Mouse (Mus musculus) forebrain, embryonic 16.5 days (tissue): ENCODE data around the gene Soga3. TPM values are rescaled to one million over a fixed set of nuclear protein-coding genes. Genes with fewer than 3 reads are reported as not detected.
A peak's percentile ranks its signal among the peaks of the same experiment; 100 is the strongest.

Source experiments
- ATAC-seq: fragments of 200-750 bp; cut with Nextera tagmentation; 2 replicates; pipeline ENCODE4 v1.8.0; 2017; ENCODE audit warnings: mild to moderate bottlenecking, moderate library complexity
- H3K27ac ChIP-seq: fragments of 300-500 bp; sonication (generic); 2 replicates; pipeline ENCODE4 v1.5.1; 2014; ENCODE audit warnings: low read length, control low read depth
- H3K27me3 ChIP-seq: fragments of 300-500 bp; sonication (generic); replicated peaks from 2 replicates; pipeline ENCODE4 v1.6.1; 2014; ENCODE audit warnings: low read length; ENCODE audit not compliant: control insufficient read depth, insufficient read depth
- H3K36me3 ChIP-seq: fragments of 300-500 bp; sonication (generic); 2 replicates; pipeline ENCODE4 v1.6.1; 2014; ENCODE audit not compliant: control insufficient read depth, insufficient read depth
- H3K4me1 ChIP-seq: fragments of 300-500 bp; sonication (generic); replicated peaks from 2 replicates; pipeline ENCODE4 v1.6.1; 2014; ENCODE audit warnings: low read length; ENCODE audit not compliant: control insufficient read depth, insufficient read depth
- H3K4me2 ChIP-seq: fragments of 300-500 bp; sonication (generic); 2 replicates; pipeline ENCODE4 v1.6.1; 2014; ENCODE audit warnings: mild to moderate bottlenecking, low read length, control low read depth
- H3K4me3 ChIP-seq: fragments of 300-500 bp; sonication (generic); replicated peaks from 2 replicates; pipeline ENCODE4 v1.5.1; 2014; ENCODE audit warnings: mild to moderate bottlenecking, low read length, control low read depth
- H3K9ac ChIP-seq: fragments of 300-500 bp; sonication (generic); replicated peaks from 2 replicates; pipeline ENCODE4 v1.6.1; 2014; ENCODE audit warnings: low read depth, low read length, control low read depth
- H3K9me3 ChIP-seq: fragments of 300-500 bp; sonication (generic); 2 replicates; pipeline ENCODE4 v1.6.1; 2016; ENCODE audit warnings: low read length; ENCODE audit not compliant: control insufficient read depth
- WGBS: fragments of 180-500 bp; shearing (Covaris S2); extraction: QIAGEN DNeasy Blood & Tissue Kit; methylation state at CpG from one replicate; pipeline ENCODE4 v1.1.7; 2014; 5-methylcytosine and 5-hydroxymethylcytosine counted together
- polyA plus RNA-seq: library from polyadenylated mRNA; unstranded; fragments of >200 nt; fragmentation: Nextera tagmentation; extraction: Ambion mirVana; gene quantifications from 2 replicates; pipeline ENCODE4 v1.2.1, GENCODE M21; 2015

The Soga3 gene
- polyA plus RNA-seq = 101 and 106 TPM in 2 replicates

DNA sequence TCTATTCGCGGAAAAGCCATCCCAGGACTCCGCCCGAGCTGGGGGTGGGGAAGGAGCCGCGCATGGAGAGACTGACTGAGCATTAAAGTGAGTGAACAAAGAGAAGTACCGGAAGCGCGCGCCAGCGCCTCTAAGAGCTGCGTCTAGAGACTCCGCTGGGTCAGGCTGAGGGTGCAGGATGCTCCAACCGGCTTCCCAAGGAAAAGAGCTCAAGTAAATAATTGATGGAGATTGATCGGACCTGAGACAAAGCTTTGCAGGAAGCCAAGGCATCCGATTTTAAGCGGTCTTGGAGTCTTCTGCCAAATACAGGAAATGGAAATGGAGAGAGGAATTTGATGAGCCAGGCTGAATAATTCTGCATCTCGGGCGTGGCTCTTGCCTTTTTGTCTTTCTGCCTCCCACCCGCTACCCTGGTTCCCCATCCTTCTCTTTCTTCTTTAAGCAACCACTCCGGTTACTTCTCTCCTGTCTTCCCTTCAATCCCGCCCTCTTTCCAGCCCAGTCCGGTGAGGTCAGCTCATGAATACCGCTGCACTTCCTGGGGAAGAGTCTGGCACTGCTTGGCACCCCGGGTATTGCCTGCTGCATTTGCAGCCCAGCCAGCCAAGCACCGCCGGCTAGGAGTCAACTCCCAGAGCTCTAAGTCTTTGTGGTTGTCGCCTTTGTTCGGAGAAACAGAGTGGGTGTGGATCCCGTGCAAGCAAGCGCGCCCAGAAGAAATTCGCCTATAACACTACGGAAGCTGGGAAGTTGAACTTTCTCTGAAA is at the start of gene Soga3:
TSS of gene Soga3 (plus strand) at position 274 of the 770 bp plus-strand sequence.
- ATAC-seq = peak; percentile 87
- no peaks in the 10 kb centered on the region for H3K27me3 ChIP-seq
- H3K4me2 ChIP-seq = peak within 1 kb of the TSS; percentile 96
- H3K36me3 ChIP-seq = no peaks in the 10 kb centered on the region
- under 1% methylated on average over 34 of the region's 34 CpGs for WGBS
- peak within 1 kb of the TSS; percentile 84 for H3K9ac ChIP-seq
- H3K27ac ChIP-seq = peak within 1 kb of the TSS; percentile 99
- H3K9me3 ChIP-seq = no peaks in the 10 kb centered on the region
- peak within 1 kb of the TSS; percentile 88 for H3K4me3 ChIP-seq
- H3K4me1 ChIP-seq = peaks cover 21% of the 10 kb centered on the region

DNA sequence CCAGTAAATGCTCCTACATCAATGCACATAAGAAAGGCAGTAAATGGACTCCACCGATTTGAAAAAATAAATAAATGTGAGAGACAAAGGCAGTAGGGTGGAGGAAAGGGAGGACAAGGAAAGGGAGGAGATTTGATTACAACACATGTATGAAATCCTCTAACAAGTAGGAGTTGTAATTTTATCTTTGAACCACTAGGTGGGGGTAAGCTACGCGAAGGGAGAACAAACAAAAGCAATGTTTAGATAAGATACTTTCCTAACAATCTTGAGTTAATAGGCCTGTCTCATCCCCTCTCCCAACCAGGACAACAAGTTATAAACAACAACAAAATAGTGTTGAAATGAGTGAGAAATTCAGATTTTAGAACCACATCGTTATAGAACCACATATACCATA is 36.7 kb upstream of the Soga3 start:
- Histone ChIP-seq H3K9ac (no peak overlapping the region), H3K4me2 (no peak overlapping the region), H3K36me3 (no peaks in the 10 kb centered on the region), H3K27ac (no peak overlapping the region), H3K27me3 (no peaks in the 10 kb centered on the region), H3K4me1 (no peaks in the 10 kb centered on the region), H3K9me3 (no peaks in the 10 kb centered on the region), H3K4me3 (no peak overlapping the region)
- 27% methylated on average over 4 of the region's 4 CpGs for WGBS
- ATAC-seq = peak; percentile 55

DNA sequence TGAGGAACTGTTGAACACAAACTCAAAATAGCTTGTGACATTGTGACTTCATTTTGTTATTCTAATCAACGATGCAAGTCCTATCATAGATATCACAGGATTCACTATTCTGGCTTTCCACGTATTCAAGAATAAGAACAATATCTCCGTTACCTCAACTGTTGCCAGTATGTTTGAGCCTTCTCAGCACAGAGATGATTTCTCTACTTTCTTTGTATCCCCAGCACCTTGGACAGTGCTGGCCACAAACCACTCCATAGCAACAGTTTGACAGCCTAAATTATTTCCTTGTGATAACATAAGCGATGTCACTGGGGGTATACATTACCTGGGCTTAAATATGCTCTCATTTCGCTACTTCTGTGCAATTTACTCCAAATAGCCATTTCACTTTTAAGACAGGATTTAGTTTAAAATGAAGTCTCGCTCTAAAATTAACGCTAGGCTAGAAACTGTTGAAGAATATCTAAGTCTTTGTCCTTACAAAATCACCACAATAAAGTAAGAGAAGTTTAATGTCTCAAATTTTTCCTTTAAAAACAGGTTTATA is 1.0 kb upstream of the Soga3 start:
- Histone ChIP-seq H3K4me2 (peak overlapping the region; percentile 60), H3K27me3 (no peaks in the 10 kb centered on the region), H3K9me3 (no peaks in the 10 kb centered on the region), H3K27ac (no peak overlapping the region), H3K36me3 (no peaks in the 10 kb centered on the region), H3K9ac (peak overlapping the region; percentile 46; the same call in 1 of the 2 replicates), H3K4me3 (peak overlapping the region; percentile 30), H3K4me1 (peaks cover 11% of the 10 kb centered on the region)
- 40% methylated on average over 7 of the region's 7 CpGs for WGBS
- ATAC-seq = no peak

DNA sequence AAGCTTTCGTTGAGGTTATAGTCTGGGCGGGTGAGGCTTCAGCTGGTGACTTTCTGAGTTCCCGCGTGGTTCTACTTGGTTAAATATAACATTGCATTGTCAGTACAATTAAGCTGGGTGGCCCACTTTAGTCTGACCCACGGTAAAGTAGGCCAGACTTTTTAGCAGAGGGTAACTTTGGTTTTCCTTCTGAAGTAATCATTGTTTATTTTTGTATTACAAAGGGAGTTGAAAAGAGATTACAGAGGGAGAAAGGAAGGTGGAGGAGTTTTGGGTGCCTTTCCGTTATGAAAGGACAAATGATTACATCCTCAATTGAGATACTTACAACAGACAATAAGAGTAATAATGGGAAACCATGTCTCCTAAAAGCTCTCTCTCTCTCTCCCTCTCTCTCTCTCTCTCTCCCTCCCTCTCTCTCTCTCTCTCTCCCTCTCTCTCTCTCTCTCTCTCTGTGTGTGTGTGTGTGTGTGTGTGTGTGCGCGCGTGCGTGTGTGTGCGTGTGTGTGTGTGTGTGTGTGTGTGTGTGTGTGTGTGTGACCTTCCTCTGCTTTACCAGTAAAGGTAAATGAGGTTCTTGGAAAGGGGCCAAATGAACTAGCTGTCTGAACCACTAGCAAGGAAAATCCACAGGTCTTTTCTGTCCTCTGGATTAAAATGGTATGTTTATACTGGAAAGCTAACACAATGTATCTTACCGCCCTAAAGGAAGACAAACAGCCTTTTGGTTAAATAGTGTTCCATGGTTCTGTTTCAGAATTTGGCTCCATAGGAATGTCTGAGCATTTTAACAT is 1.2 kb downstream of the Soga3 start:
- Histone ChIP-seq H3K9me3 (no peaks in the 10 kb centered on the region), H3K4me3 (peak overlapping the region; percentile 88), H3K4me1 (peaks cover 28% of the 10 kb centered on the region), H3K9ac (peak overlapping the region; percentile 84), H3K27ac (peak overlapping the region; percentile 99), H3K36me3 (0 out of 2 replicates have a peak, but pooled peaks cover 5% of the 10 kb centered on the region), H3K27me3 (no peaks in the 10 kb centered on the region), H3K4me2 (peak overlapping the region; percentile 96)
- 9% methylated on average over 12 of the region's 12 CpGs for WGBS
- ATAC-seq = no peak

DNA sequence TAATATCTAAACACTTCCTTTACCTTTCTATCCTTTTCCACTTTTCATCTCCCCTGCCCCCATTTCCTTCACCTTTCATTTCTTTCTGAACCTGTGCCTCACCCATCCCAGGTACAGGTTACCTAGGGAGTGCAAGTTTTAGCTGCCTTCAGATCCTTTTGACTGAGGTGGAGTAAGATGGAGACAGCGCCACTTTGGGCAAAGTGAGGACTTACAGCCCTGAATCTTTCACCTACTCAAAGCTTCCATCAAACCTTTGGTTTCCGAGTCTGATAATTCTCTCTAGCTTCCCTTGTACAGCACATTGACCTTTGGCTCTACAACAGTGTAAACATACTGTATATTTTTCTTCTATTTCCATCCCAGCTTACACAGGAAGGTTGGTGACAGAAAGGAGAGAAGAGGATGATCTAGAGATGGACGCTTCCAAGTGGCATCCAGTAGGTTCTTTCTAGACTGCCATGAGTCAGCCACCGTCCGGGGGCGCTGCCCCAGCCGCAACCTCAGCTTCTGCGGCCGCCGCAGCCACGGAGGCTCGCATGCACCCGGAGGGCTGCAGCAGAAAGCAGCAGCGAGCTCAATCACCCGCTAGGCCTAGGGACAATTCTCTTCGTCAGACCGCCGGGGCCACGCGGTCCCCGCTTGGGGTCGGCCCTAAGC is 2.7 kb downstream of the Soga3 start:
- peak overlapping the region; percentile 88 for H3K4me3 ChIP-seq
- H3K4me1 ChIP-seq = peaks cover 30% of the 10 kb centered on the region
- peaks cover 9% of the 10 kb centered on the region for H3K36me3 ChIP-seq
- H3K27ac ChIP-seq = peak overlapping the region; percentile 96
- under 1% methylated on average over 22 of the region's 22 CpGs for WGBS
- no peaks in the 10 kb centered on the region for H3K27me3 ChIP-seq
- H3K9ac ChIP-seq = peak overlapping the region; percentile 92
- H3K9me3 ChIP-seq = no peaks in the 10 kb centered on the region
- peak; percentile 16 for ATAC-seq
- H3K4me2 ChIP-seq = peak overlapping the region; percentile 96

DNA sequence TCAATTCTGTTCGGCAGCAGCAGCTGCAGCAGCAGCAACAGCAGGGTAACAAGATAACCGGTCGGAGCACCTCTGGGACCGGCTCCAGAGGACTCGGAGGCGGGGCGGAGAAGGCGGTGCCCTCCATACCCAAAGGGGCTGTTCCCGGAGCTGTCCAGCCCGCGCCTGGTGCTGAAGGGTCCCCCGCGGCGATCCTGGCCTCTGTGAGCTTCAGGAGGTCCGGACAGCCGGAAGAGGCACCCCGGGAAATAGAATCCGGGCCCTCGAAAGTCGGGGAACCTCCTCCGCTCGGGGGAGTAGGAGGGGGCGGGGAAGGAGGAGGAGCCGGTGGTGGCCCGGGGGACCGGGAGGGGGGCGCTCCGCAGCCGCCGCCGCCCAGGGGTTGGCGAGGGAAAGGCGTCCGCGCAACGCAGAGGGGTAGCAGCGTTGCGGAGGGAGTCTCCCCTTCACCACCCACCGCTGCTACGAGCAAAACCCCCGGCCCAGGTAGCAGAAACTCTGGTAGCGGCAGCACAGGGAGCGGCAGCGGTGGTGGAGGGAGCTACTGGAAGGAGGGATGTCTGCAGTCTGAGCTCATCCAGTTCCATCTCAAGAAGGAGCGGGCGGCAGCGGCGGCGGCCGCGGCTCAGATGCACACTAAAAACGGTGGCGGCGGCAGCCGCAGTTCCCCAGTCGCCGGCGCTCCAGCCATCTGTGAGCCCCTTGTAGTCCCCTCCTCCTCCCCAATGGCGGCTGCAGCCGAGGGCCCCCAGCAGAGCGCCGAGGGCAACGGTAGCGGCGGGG is 3.4 kb downstream of the Soga3 start:
- Histone ChIP-seq H3K27me3 (no peaks in the 10 kb centered on the region), H3K4me1 (peaks cover 30% of the 10 kb centered on the region), H3K9ac (peak overlapping the region; percentile 92), H3K4me2 (peak overlapping the region; percentile 96), H3K36me3 (peaks cover 9% of the 10 kb centered on the region), H3K4me3 (peak overlapping the region; percentile 88), H3K27ac (peak overlapping the region; percentile 96), H3K9me3 (no peaks in the 10 kb centered on the region)
- peak; percentile 76 for ATAC-seq
- under 1% methylated on average over 61 of the region's 65 CpGs for WGBS

DNA sequence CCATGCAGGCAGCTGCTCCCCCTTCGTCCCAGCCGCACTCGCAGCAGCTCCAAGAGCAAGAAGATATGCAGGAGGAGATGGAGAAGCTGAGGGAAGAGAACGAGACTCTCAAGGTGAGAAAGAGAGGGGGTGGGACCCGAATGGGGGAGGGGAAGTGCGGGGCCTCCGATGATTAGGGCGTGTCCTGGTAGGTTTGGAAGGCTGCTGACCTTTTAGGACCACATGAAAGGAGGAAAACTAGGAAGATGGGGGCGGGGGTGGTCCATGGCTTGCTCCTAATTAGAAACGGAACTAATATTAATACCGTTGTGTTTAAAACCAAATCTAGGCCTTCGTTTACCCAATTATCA is 4.0 kb downstream of the Soga3 start:
- Histone ChIP-seq H3K36me3 (peaks cover 11% of the 10 kb centered on the region), H3K4me2 (peak overlapping the region; percentile 96), H3K9me3 (no peaks in the 10 kb centered on the region), H3K9ac (peak overlapping the region; percentile 92), H3K4me3 (peak overlapping the region; percentile 88), H3K27ac (peak overlapping the region; percentile 96), H3K4me1 (peaks cover 29% of the 10 kb centered on the region), H3K27me3 (no peaks in the 10 kb centered on the region)
- no peak for ATAC-seq
- 3% methylated on average over 12 of the region's 12 CpGs for WGBS

DNA sequence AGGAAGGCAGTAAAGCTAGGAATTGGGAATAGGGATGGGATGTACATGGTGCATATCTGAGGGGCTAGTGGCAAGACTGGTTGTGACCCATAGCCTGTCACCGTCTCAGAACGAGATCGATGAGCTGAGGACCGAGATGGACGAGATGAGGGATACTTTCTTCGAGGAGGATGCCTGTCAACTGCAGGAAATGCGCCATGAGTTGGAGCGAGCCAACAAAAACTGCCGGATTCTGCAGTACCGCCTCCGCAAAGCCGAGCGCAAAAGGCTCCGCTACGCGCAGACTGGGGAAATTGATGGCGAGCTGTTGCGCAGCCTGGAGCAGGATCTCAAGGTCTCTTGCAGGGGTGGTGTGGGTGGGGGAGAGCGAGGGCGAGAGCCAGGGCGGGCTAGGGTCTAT is 4.4 kb downstream of the Soga3 start:
- Histone ChIP-seq H3K27ac (peak overlapping the region; percentile 96), H3K4me2 (peak overlapping the region; percentile 96), H3K36me3 (peaks cover 13% of the 10 kb centered on the region), H3K9me3 (no peaks in the 10 kb centered on the region), H3K27me3 (no peaks in the 10 kb centered on the region), H3K4me1 (peaks cover 28% of the 10 kb centered on the region), H3K4me3 (peak overlapping the region; percentile 88), H3K9ac (peak overlapping the region; percentile 92)
- no peak for ATAC-seq
- WGBS = under 1% methylated on average over 21 of the region's 21 CpGs
